Mouse (Mus musculus) left cerebral cortex, postnatal 36 days (tissue): Measurements from ENCODE around the gene Psg22. TPM values are rescaled to one million over a fixed set of nuclear protein-coding genes. Genes with fewer than 3 reads are reported as not detected.
"Not testable (repeated sequence)": the region's sequence is repeated elsewhere in the genome, so short reads cannot be mapped to it uniquely, and the experiment has no call there.

Source experiments
- DNase-seq, 2 experiments: peaks; one replicate each; pipeline ENCODE4 v3.0.0; 2021 to 2022; ENCODE audit warnings: low spot score in 2 of 2, mixed read lengths in 1 of 2
- intact Hi-C: fragments of 180-260 bp; cut with DNase I; formaldehyde crosslinking; loops from one replicate; pipeline ENCODE4 v1.15.1; 2025
- total RNA-seq, 2 experiments: library from RNA; stranded (reverse); gene quantifications; 2 replicates each; pipeline ENCODE4 v1.2.3; 2021

Gene Psg22
- total RNA-seq: not detected

GRCm38 (mm10) chr7:18717790-18718189, at the start of gene Psg22:
Gene Psg22, plus strand, starts transcription at chr7:18718090.
- intact Hi-C loops: no loop called here
- DNase-seq: no peak

GRCm38 (mm10) chr7:18679772-18680171, 38.1 kb upstream of the Psg22 start:
- peak; percentile 13 to 15 for DNase-seq
- intact Hi-C loops: loop anchor here (10.0 kb wide), 1 partner anchor 1605 kb away; the partner anchor contains the start of gene Psg16

- no peak for DNase-seq
- intact Hi-C loops: loop anchor here (10.0 kb wide), 1 partner anchor 1611 kb away; the partner anchor contains the start of gene Psg16
Measured at GRCm38 (mm10) chr7:18685586-18685985, 32.3 kb upstream of the Psg22 start.

GRCm38 (mm10) chr7:18686085-18686484, 31.8 kb upstream of the Psg22 start, which contains the start of gene Psg20:
Gene Psg20, minus strand, starts transcription at chr7:18686185.
- DNase-seq: no peak
- intact Hi-C loops: loop anchor here (10.0 kb wide), 1 partner anchor 1611 kb away; the partner anchor contains the start of gene Psg16

GRCm38 (mm10) chr7:18710331-18710730, 7.6 kb upstream of the Psg22 start:
- DNase-seq, intact Hi-C loops: not testable (repeated sequence)

- intact Hi-C loops: no loop called here
Measured at GRCm38 (mm10) chr7:18710846-18711245, 7.0 kb upstream of the Psg22 start.

GRCm38 (mm10) chr7:18715546-18715945, 2.3 kb upstream of the Psg22 start:
- intact Hi-C loops: no loop called here

More at GRCm38 (mm10) chr7:18710846-18711245, 7.0 kb upstream of the Psg22 start:
- no peak for DNase-seq

GRCm38 (mm10) chr7:18724001-18724400, 6.1 kb downstream of the Psg22 start:
- no peak for DNase-seq
- intact Hi-C loops: no loop called here

More at GRCm38 (mm10) chr7:18715546-18715945, 2.3 kb upstream of the Psg22 start:
- no peak for DNase-seq

- intact Hi-C loops, DNase-seq: not testable (repeated sequence)
Measured at GRCm38 (mm10) chr7:18725931-18726330, 8.0 kb downstream of the Psg22 start.

GRCm38 (mm10) chr7:18728391-18728790, 10.5 kb downstream of the Psg22 start:
- intact Hi-C loops: no loop called here
- DNase-seq: no peak

- intact Hi-C loops: no loop called here
- no peak for DNase-seq
Measured at GRCm38 (mm10) chr7:18733111-18733510, 15.2 kb downstream of the Psg22 start.

GRCm38 (mm10) chr7:18734451-18734850, 16.6 kb downstream of the Psg22 start:
- intact Hi-C loops: no loop called here
- DNase-seq: no peak

GRCm38 (mm10) chr7:18746189-18746860, 28.4 kb downstream of the Psg22 start:
- no peak for DNase-seq
- intact Hi-C loops: no loop called here

- intact Hi-C loops, DNase-seq: not testable (repeated sequence)
Measured at GRCm38 (mm10) chr7:18747420-18747819, 29.5 kb downstream of the Psg22 start.

GRCm38 (mm10) chr7:18748994-18749895, 31.4 kb downstream of the Psg22 start:
- intact Hi-C loops: no loop called here
- no peak for DNase-seq

GRCm38 (mm10) chr7:18749896-18750477, 32.1 kb downstream of the Psg22 start:
- peak; percentile 48 to 59 for DNase-seq
- intact Hi-C loops: loop anchor here (1.0 kb wide), 1 partner anchor 123 kb away; no protein-coding TSS in a partner anchor

- intact Hi-C loops, DNase-seq: not testable (repeated sequence)
Measured at GRCm38 (mm10) chr7:18760152-18760551, 42.3 kb downstream of the Psg22 start.

GRCm38 (mm10) chr7:18762885-18763284, 45.0 kb downstream of the Psg22 start:
- DNase-seq, intact Hi-C loops: not testable (repeated sequence)
